Mouse (Mus musculus): ENCODE results near the gene Rpgrip1l. TPM values are rescaled to one million over a fixed set of nuclear protein-coding genes. Genes with fewer than 3 reads are reported as not detected.
A peak's percentile ranks its signal among the peaks of the same experiment; 100 is the strongest.

The Rpgrip1l gene
- 9.9 and 10.1 TPM in 2 replicates for polyA plus RNA-seq (2015; fragmentation: Nextera tagmentation; extraction: Ambion mirVana)

- ATAC-seq (ENCODE audit: low FRiP score, low read depth): peak; percentile 99
- Histone ChIP-seq H3K36me3 (no peaks in the 10 kb centered on the region), H3K9me3 (no peaks in the 10 kb centered on the region), H3K4me1 (replicated peaks) (peaks cover 28% of the 10 kb centered on the region), H3K9ac (peak within 1 kb of the TSS; percentile 82), H3K4me3 (peak within 1 kb of the TSS; percentile 73), H3K27ac (replicated peaks) (peak within 1 kb of the TSS; percentile 86), H3K27me3 (no peaks in the 10 kb centered on the region), H3K4me2 (peak within 1 kb of the TSS; percentile 73)
- under 1% methylated on average over 59 of the region's 59 CpGs for WGBS
These were observed at the start of gene Rpgrip1l, which contains the start of gene Fto for GRCm38 (mm10) chr8:91312835-91313832. Rpgrip1l (minus strand) TSS chr8:91313262. Fto (plus strand) TSS chr8:91313525.

- Histone ChIP-seq H3K4me3 (no peak overlapping the region), H3K27me3 (no peaks in the 10 kb centered on the region; the same call in 1 of the 2 replicates), H3K27ac (replicated peaks) (no peak overlapping the region), H3K9ac (no peak overlapping the region), H3K9me3 (no peaks in the 10 kb centered on the region), H3K4me1 (replicated peaks) (peaks cover 38% of the 10 kb centered on the region), H3K36me3 (no peaks in the 10 kb centered on the region), H3K4me2 (no peak overlapping the region)
- ATAC-seq (ENCODE audit: low FRiP score, low read depth): no peak
- 90% methylated on average over 10 of the region's 10 CpGs for WGBS
These were observed 47.7 kb upstream of the Rpgrip1l start for GRCm38 (mm10) chr8:91360644-91361357.

- no peaks in the 10 kb centered on the region for H3K36me3 ChIP-seq
- H3K27me3 ChIP-seq: no peaks in the 10 kb centered on the region; the same call in 1 of the 2 replicates
- no peaks in the 10 kb centered on the region for H3K9me3 ChIP-seq
- no peak for ATAC-seq (ENCODE audit: low FRiP score, low read depth)
- H3K27ac ChIP-seq (replicated peaks): no peak overlapping the region
- no peak overlapping the region for H3K4me3 ChIP-seq
- no peak overlapping the region for H3K9ac ChIP-seq
- H3K4me2 ChIP-seq: no peak overlapping the region
- peaks cover 38% of the 10 kb centered on the region for H3K4me1 ChIP-seq (replicated peaks)
- WGBS: 71% methylated on average over 9 of the region's 9 CpGs
These were observed 46.4 kb upstream of the Rpgrip1l start for GRCm38 (mm10) chr8:91359511-91359910.

GRCm38 (mm10) chr8:91358016-91358415 is 45.0 kb upstream of the Rpgrip1l start:
- H3K4me2 ChIP-seq: no peak overlapping the region
- ATAC-seq (ENCODE audit: low FRiP score, low read depth): no peak
- H3K27me3 ChIP-seq: no peaks in the 10 kb centered on the region

GRCm38 (mm10) chr8:91357493-91358014 is 44.5 kb upstream of the Rpgrip1l start:
- no peak overlapping the region for H3K9ac ChIP-seq
- peaks cover 34% of the 10 kb centered on the region for H3K4me1 ChIP-seq (replicated peaks)
- ATAC-seq (ENCODE audit: low FRiP score, low read depth): no peak
- no peaks in the 10 kb centered on the region for H3K9me3 ChIP-seq
- no peak overlapping the region for H3K4me2 ChIP-seq
- H3K36me3 ChIP-seq: no peaks in the 10 kb centered on the region
- no peak overlapping the region for H3K27ac ChIP-seq (replicated peaks)
- H3K27me3 ChIP-seq: no peaks in the 10 kb centered on the region
- 90% methylated on average over 4 of the region's 4 CpGs for WGBS
- H3K4me3 ChIP-seq: no peak overlapping the region

More at GRCm38 (mm10) chr8:91358016-91358415, 45.0 kb upstream of the Rpgrip1l start:
- WGBS: 81% methylated on average over 5 of the region's 5 CpGs
- no peak overlapping the region for H3K9ac ChIP-seq
- no peak overlapping the region for H3K4me3 ChIP-seq
- no peak overlapping the region for H3K27ac ChIP-seq (replicated peaks)
- H3K36me3 ChIP-seq: no peaks in the 10 kb centered on the region
- no peaks in the 10 kb centered on the region for H3K9me3 ChIP-seq
- peaks cover 34% of the 10 kb centered on the region for H3K4me1 ChIP-seq (replicated peaks)

- WGBS: 43% methylated on average over 11 of the region's 11 CpGs
- H3K27me3 ChIP-seq: no peaks in the 10 kb centered on the region
- H3K36me3 ChIP-seq: no peaks in the 10 kb centered on the region
- H3K4me3 ChIP-seq: no peak overlapping the region
- no peak overlapping the region for H3K9ac ChIP-seq
- H3K4me2 ChIP-seq: peak overlapping the region; percentile 10; the same call in 1 of the 2 replicates
- H3K27ac ChIP-seq (replicated peaks): peak overlapping the region; percentile 23; the same call in 1 of the 2 replicates
- no peaks in the 10 kb centered on the region for H3K9me3 ChIP-seq
- peak; percentile 44; the same call in 1 of the 2 replicates for ATAC-seq (ENCODE audit: low FRiP score, low read depth)
- H3K4me1 ChIP-seq (replicated peaks): peaks cover 34% of the 10 kb centered on the region
These were observed 43.1 kb upstream of the Rpgrip1l start for GRCm38 (mm10) chr8:91355956-91356699.

GRCm38 (mm10) chr8:91355301-91355905 is 42.3 kb upstream of the Rpgrip1l start:
- H3K4me1 ChIP-seq (replicated peaks): peaks cover 37% of the 10 kb centered on the region
- H3K4me3 ChIP-seq: no peak overlapping the region
- peak; percentile 12; the same call in 1 of the 2 replicates for ATAC-seq (ENCODE audit: low FRiP score, low read depth)
- peak overlapping the region; percentile 23 for H3K27ac ChIP-seq (replicated peaks)
- H3K9me3 ChIP-seq: no peaks in the 10 kb centered on the region
- no peaks in the 10 kb centered on the region for H3K27me3 ChIP-seq
- peak overlapping the region; percentile 10; the same call in 1 of the 2 replicates for H3K4me2 ChIP-seq
- H3K36me3 ChIP-seq: no peaks in the 10 kb centered on the region
- 24% methylated on average over 10 of the region's 10 CpGs for WGBS
- no peak overlapping the region for H3K9ac ChIP-seq

- WGBS: 95% methylated on average over 4 of the region's 4 CpGs
- Histone ChIP-seq H3K27ac (replicated peaks) (no peak overlapping the region), H3K4me3 (no peak overlapping the region), H3K27me3 (no peaks in the 10 kb centered on the region), H3K4me2 (no peak overlapping the region), H3K9ac (no peak overlapping the region), H3K36me3 (no peaks in the 10 kb centered on the region), H3K9me3 (no peaks in the 10 kb centered on the region), H3K4me1 (replicated peaks) (peaks cover 37% of the 10 kb centered on the region)
- ATAC-seq (ENCODE audit: low FRiP score, low read depth): no peak
These were observed 40.8 kb upstream of the Rpgrip1l start for GRCm38 (mm10) chr8:91353907-91354306.

- no peak overlapping the region for H3K27ac ChIP-seq (replicated peaks)
- no peak overlapping the region for H3K4me3 ChIP-seq
- no peak overlapping the region for H3K9ac ChIP-seq
- no peaks in the 10 kb centered on the region for H3K27me3 ChIP-seq
- H3K9me3 ChIP-seq: no peaks in the 10 kb centered on the region
- H3K36me3 ChIP-seq: no peaks in the 10 kb centered on the region
- H3K4me1 ChIP-seq (replicated peaks): peaks cover 31% of the 10 kb centered on the region
- no peak for ATAC-seq (ENCODE audit: low FRiP score, low read depth)
- H3K4me2 ChIP-seq: no peak overlapping the region
- WGBS: 80% methylated on average over 5 of the region's 5 CpGs
These were observed 40.0 kb upstream of the Rpgrip1l start for GRCm38 (mm10) chr8:91353062-91353461.

- 93% methylated on average over 3 of the region's 3 CpGs for WGBS
These were observed 39.5 kb upstream of the Rpgrip1l start for GRCm38 (mm10) chr8:91352598-91352997.

GRCm38 (mm10) chr8:91350628-91351027 is 37.6 kb upstream of the Rpgrip1l start:
- Histone ChIP-seq H3K27ac (replicated peaks) (no peak overlapping the region), H3K9me3 (no peaks in the 10 kb centered on the region), H3K9ac (no peak overlapping the region), H3K4me3 (no peak overlapping the region), H3K4me1 (replicated peaks) (peaks cover 15% of the 10 kb centered on the region), H3K36me3 (no peaks in the 10 kb centered on the region), H3K4me2 (no peak overlapping the region), H3K27me3 (no peaks in the 10 kb centered on the region)
- no peak for ATAC-seq (ENCODE audit: low FRiP score, low read depth)
- 63% methylated on average over 7 of the region's 7 CpGs for WGBS

More at GRCm38 (mm10) chr8:91352598-91352997, 39.5 kb upstream of the Rpgrip1l start:
- Histone ChIP-seq H3K27me3 (no peaks in the 10 kb centered on the region), H3K36me3 (no peaks in the 10 kb centered on the region), H3K4me3 (no peak overlapping the region), H3K9ac (no peak overlapping the region), H3K4me2 (no peak overlapping the region), H3K9me3 (no peaks in the 10 kb centered on the region), H3K4me1 (replicated peaks) (peaks cover 30% of the 10 kb centered on the region), H3K27ac (replicated peaks) (no peak overlapping the region)
- ATAC-seq (ENCODE audit: low FRiP score, low read depth): no peak
